10 mouse cellular contexts compared by ENCODE assay signal in the genomic region with DNA sequence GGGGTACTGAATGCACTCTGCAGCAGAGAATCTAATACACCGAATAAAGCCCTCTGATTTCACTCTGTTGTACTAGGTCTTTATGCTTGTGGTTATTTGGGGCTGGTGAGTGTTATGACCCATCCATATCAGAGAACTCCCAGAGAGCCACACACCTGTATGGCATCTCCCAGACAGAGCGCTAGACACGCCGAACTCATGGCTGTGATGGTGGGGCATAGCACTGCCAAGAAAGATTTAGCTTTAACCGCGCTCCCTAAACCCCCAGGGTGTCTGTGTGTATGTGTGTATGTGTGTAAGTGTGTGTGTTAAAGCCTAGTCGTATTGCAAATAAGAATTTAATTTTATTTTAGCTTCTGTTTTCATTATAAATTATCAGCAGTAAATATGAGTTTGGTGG. TPM values are rescaled to one million over a fixed set of nuclear protein-coding genes. Genes with fewer than 3 reads are reported as not detected.
DNase-seq lines count a peak whose midpoint lies in the region; ATAC-seq lines count a peak whose summit lies in the region.
"Had no signal": no experiment of that assay in that cellular context is flagged by ENCODE, and none has a peak within 500 bp of the region (broad histone marks: within the 10 kb centered on the region; RNA-seq: fewer than 3 reads in every experiment).

No protein-coding gene starts in this region.

- H3K9me3 ChIP-seq in heart, embryonic 15.5 days (replicated peaks), result no peaks in the 10 kb centered on the region
- H3K9me3 ChIP-seq in forebrain, embryonic 16.5 days (ENCODE audit: control insufficient read depth, low read length), result no peaks in the 10 kb centered on the region
- H3K9me3 ChIP-seq in midbrain, embryonic 15.5 days, result no peaks in the 10 kb centered on the region

- ATAC-seq in heart, embryonic 15.5 days (replicated peaks; ENCODE audit: insufficient number of reproducible peaks, insufficient read depth, low FRiP score, low read depth), result no peak
- peak; percentile 49 for ATAC-seq in forebrain, embryonic 16.5 days
- ATAC-seq in midbrain, embryonic 15.5 days (replicated peaks), result peak; percentile 67; the same call in 1 of the 2 replicates

- intact Hi-C loops in heart, postnatal 36 days (cut with DNase I), result no loop called here

- DNase-seq in heart, postnatal 36 days, result no peak
- peak; percentile 36 for DNase-seq in brain, adult 2 months (ENCODE audit: low read depth, low spot score)
- DNase-seq in right cerebral cortex, postnatal 10 days (ENCODE audit: low spot score in 2 of 2), result no peak
- DNase-seq in kidney, adult 8-10 months, result no peak
- DNase-seq in gastrocnemius, adult 18-20 months (ENCODE audit: low spot score), result no peak
- DNase-seq: gastrocnemius, postnatal 14 days had no signal

- peaks cover 12% of the 10 kb centered on the region for H3K4me1 ChIP-seq in heart, embryonic 15.5 days (replicated peaks)
- peaks cover 13% of the 10 kb centered on the region for H3K4me1 ChIP-seq in forebrain, embryonic 16.5 days (replicated peaks; ENCODE audit: control insufficient read depth, insufficient read depth, low read length)
- H3K4me1 ChIP-seq in midbrain, embryonic 15.5 days, result peaks cover 21% of the 10 kb centered on the region

- H3K4me3 ChIP-seq in heart, embryonic 15.5 days, result peak overlapping the region; percentile 13; the same call in 1 of the 2 replicates
- H3K4me3 ChIP-seq in forebrain, embryonic 16.5 days (replicated peaks; ENCODE audit: low read length), result peak overlapping the region; percentile 39
- H3K4me3 ChIP-seq in midbrain, embryonic 15.5 days, result peak overlapping the region; percentile 38

- H3K27me3 ChIP-seq in heart, embryonic 15.5 days, result peaks cover 49% of the 10 kb centered on the region
- peaks cover 17% of the 10 kb centered on the region for H3K27me3 ChIP-seq in forebrain, embryonic 16.5 days (replicated peaks; ENCODE audit: control insufficient read depth, insufficient read depth, low read length)
- peaks cover 15% of the 10 kb centered on the region for H3K27me3 ChIP-seq in midbrain, embryonic 15.5 days (replicated peaks)

- no peaks in the 10 kb centered on the region for H3K36me3 ChIP-seq in heart, embryonic 15.5 days
- no peaks in the 10 kb centered on the region for H3K36me3 ChIP-seq in forebrain, embryonic 16.5 days (ENCODE audit: control insufficient read depth, insufficient read depth)
- H3K36me3 ChIP-seq in midbrain, embryonic 15.5 days (replicated peaks), result no peaks in the 10 kb centered on the region

- no peak overlapping the region for H3K27ac ChIP-seq in heart, embryonic 15.5 days
- H3K27ac ChIP-seq in forebrain, embryonic 16.5 days (ENCODE audit: low read length), result no peak overlapping the region
- H3K27ac ChIP-seq in midbrain, embryonic 15.5 days, result no peak overlapping the region
- H3K27ac ChIP-seq: liver, embryonic 14.5 days had no signal

- H3K4me2 ChIP-seq in heart, embryonic 15.5 days, result peak overlapping the region; percentile 47
- H3K4me2 ChIP-seq in forebrain, embryonic 16.5 days (ENCODE audit: low read length), result peak overlapping the region; percentile 60
- H3K4me2 ChIP-seq in midbrain, embryonic 15.5 days, result peak overlapping the region; percentile 76

- 12% methylated on average over 7 of the region's 7 CpGs for WGBS in heart, embryonic 15.5 days
- WGBS in forebrain, embryonic 16.5 days, result 2% methylated on average over 7 of the region's 7 CpGs
- WGBS in midbrain, embryonic 15.5 days, result 5% methylated on average over 7 of the region's 7 CpGs

- H3K9ac ChIP-seq in heart, embryonic 15.5 days, result no peak overlapping the region
- no peak overlapping the region for H3K9ac ChIP-seq in forebrain, embryonic 16.5 days (replicated peaks; ENCODE audit: low read depth, low read length)
- H3K9ac ChIP-seq in midbrain, embryonic 15.5 days, result peak overlapping the region; percentile 13; the same call in 1 of the 2 replicates
- H3K9ac ChIP-seq: liver, embryonic 14.5 days had no signal

RNA-seq across cellular contexts. Expression of a gene that starts 6.4 kb away (rescaled TPM):
- polyA plus RNA-seq in heart, embryonic 15.5 days (2015; fragmentation: Nextera tagmentation; extraction: Ambion mirVana), result 0.39 TPM in 1 of 2 replicates, not detected in the other
- not detected for total RNA-seq in heart, postnatal 36 days (2021)
- polyA plus RNA-seq in forebrain, embryonic 16.5 days (2015; fragmentation: Nextera tagmentation; extraction: Ambion mirVana), result 0.97 and 1.4 TPM in 2 replicates
- polyA plus RNA-seq in midbrain, embryonic 15.5 days (2015; fragmentation: Nextera tagmentation; extraction: Ambion mirVana), result 7.1 TPM in 2 replicates
- not detected for total RNA-seq in gastrocnemius, adult 18-20 months (2021)
- total RNA-seq: gastrocnemius, postnatal 14 days had no signal
